Comparison of ENCODE assay signal across 24 mouse cellular contexts in genomic region chr9:91140651-91141050, GRCm38 (mm10).
A peak's percentile ranks its signal among the peaks of the same experiment; 100 is the strongest.
DNase-seq lines count a peak whose midpoint lies in the region; ATAC-seq and TF ChIP-seq lines count a peak whose summit lies in the region.
"Had no signal": no experiment of that assay in that cellular context is flagged by ENCODE, and none has a peak within 500 bp of the region (broad histone marks: within the 10 kb centered on the region; RNA-seq: fewer than 3 reads in every experiment).

No protein-coding gene starts in this region.

- WGBS in cerebellum, adult 2 months = 2% methylated on average over 1 of the region's 1 CpGs
- WGBS in liver, postnatal 0 days (ENCODE audit: insufficient replicate concordance) = 56% methylated on average over 1 of the region's 1 CpGs

- no peak for TF ChIP-seq EP300 in liver, postnatal 0 days (IDR thresholded peaks at IDR 0.05; ENCODE audit: low read depth)

- no peaks in the 10 kb centered on the region for H3K27me3 ChIP-seq in cerebellum, adult 2 months (ENCODE audit: control insufficient read depth, insufficient read depth, low read length)
- H3K27me3 ChIP-seq in liver, postnatal 0 days (ENCODE audit: insufficient read depth, low read length) = no peaks in the 10 kb centered on the region
- H3K27me3 ChIP-seq: embryonic facial prominence, embryonic 13.5 days; forebrain, embryonic 12.5 days; heart, embryonic 15.5 days; kidney, embryonic 15.5 days; limb, embryonic 15.5 days; Patski had no signal

- no peak overlapping the region for H3K4me2 ChIP-seq in liver, postnatal 0 days (ENCODE audit: low read depth, low read length)
- H3K4me2 ChIP-seq: embryonic facial prominence, embryonic 13.5 days; forebrain, embryonic 12.5 days; heart, embryonic 15.5 days; kidney, embryonic 15.5 days; limb, embryonic 15.5 days had no signal

- TF ChIP-seq POLR2A in cerebellum, adult 2 months (IDR thresholded peaks at IDR 0.05; ENCODE audit: borderline replicate concordance, insufficient read depth, low read length) = no peak

- no peak overlapping the region for H3K4me3 ChIP-seq in cerebellum, adult 2 months (replicated peaks; ENCODE audit: insufficient read depth, low read depth, low read length)
- no peak overlapping the region for H3K4me3 ChIP-seq in liver, postnatal 0 days (ENCODE audit: low read depth, low read length)
- H3K4me3 ChIP-seq: embryonic facial prominence, embryonic 13.5 days; erythroblast, embryonic 14.5 days; forebrain, embryonic 12.5 days; heart, embryonic 15.5 days; kidney, embryonic 15.5 days; limb, embryonic 15.5 days had no signal

- intact Hi-C loops in left cerebral cortex, postnatal 4 days (cut with DNase I) = no loop called here
- intact Hi-C loops in left cerebral cortex, postnatal 10 days (cut with DNase I) = no loop called here
- intact Hi-C loops in heart, postnatal 10 days (cut with DNase I) = no loop called here

- peak; percentile 31 for DNase-seq in left cerebral cortex, postnatal 4 days
- no peak for DNase-seq in left cerebral cortex, postnatal 10 days (ENCODE audit: extremely low spot score in 1 of 2, low spot score in 2 of 2)
- peak; percentile 89 for DNase-seq in brain, adult 2 months (ENCODE audit: low read depth, low spot score)
- peak; percentile 64 to 89 for DNase-seq in cerebellum, adult 2 months
- peak; percentile 64 to 74 for DNase-seq in cerebellum, postnatal 25 days
- no peak for DNase-seq in heart, postnatal 10 days
- no peak for DNase-seq in liver, postnatal 0 days
- DNase-seq: embryo, embryonic 11 days; kidney, postnatal 36 days; layer of hippocampus, postnatal 36 days; thymus, adult 2 months; thymus, postnatal 4 days had no signal

- no peaks in the 10 kb centered on the region; the same call in 1 of the 2 replicates for H3K4me1 ChIP-seq in cerebellum, adult 2 months (ENCODE audit: control insufficient read depth, insufficient read depth, low read length)
- no peaks in the 10 kb centered on the region for H3K4me1 ChIP-seq in liver, postnatal 0 days (ENCODE audit: insufficient read depth)
- H3K4me1 ChIP-seq: embryonic facial prominence, embryonic 13.5 days; forebrain, embryonic 12.5 days; heart, embryonic 15.5 days; kidney, embryonic 15.5 days; limb, embryonic 15.5 days had no signal

- TF ChIP-seq CTCF in cerebellum, adult 2 months (IDR thresholded peaks at IDR 0.05; ENCODE audit: borderline replicate concordance, insufficient read depth, low read depth, low read length) = no peak
- no peak for TF ChIP-seq CTCF in liver, postnatal 0 days (IDR thresholded peaks at IDR 0.05; ENCODE audit: low read depth)

- H3K36me3 ChIP-seq in liver, postnatal 0 days (replicated peaks; ENCODE audit: insufficient read depth, low read length) = no peaks in the 10 kb centered on the region
- H3K36me3 ChIP-seq: embryonic facial prominence, embryonic 13.5 days; forebrain, embryonic 12.5 days; heart, embryonic 15.5 days; kidney, embryonic 15.5 days; limb, embryonic 15.5 days had no signal

- H3K9me3 ChIP-seq in liver, postnatal 0 days (ENCODE audit: low read length) = no peaks in the 10 kb centered on the region
- H3K9me3 ChIP-seq: embryonic facial prominence, embryonic 13.5 days; forebrain, embryonic 12.5 days; heart, embryonic 15.5 days; kidney, embryonic 15.5 days; limb, embryonic 15.5 days had no signal

- H3K9ac ChIP-seq in liver, postnatal 0 days (replicated peaks) = no peak overlapping the region
- H3K9ac ChIP-seq: embryonic facial prominence, embryonic 13.5 days; forebrain, embryonic 12.5 days; heart, embryonic 15.5 days; kidney, embryonic 15.5 days; limb, embryonic 15.5 days; liver, embryonic 14.5 days had no signal

- H3K27ac ChIP-seq in cerebellum, adult 2 months (ENCODE audit: insufficient read depth, low read length) = no peak overlapping the region
- H3K27ac ChIP-seq in liver, postnatal 0 days (ENCODE audit: low read depth) = no peak overlapping the region
- H3K27ac ChIP-seq: embryonic facial prominence, embryonic 13.5 days; forebrain, embryonic 12.5 days; heart, embryonic 15.5 days; kidney, embryonic 15.5 days; limb, embryonic 15.5 days; liver, embryonic 14.5 days; macrophage; stomach, postnatal 0 days had no signal

- no peak for ATAC-seq in liver, postnatal 0 days
- ATAC-seq: hindbrain, embryonic 16.5 days; intestine, postnatal 0 days; Patski had no signal

Comparison
In these comparisons a context has a peak if more than half of its experiments do, and no peak if none do; other contexts are left out.
1. DNase-seq: peak in left cerebral cortex, postnatal 4 days (single experiment), brain, adult 2 months (single experiment), cerebellum, adult 2 months (2 of 2) and cerebellum, postnatal 25 days (2 of 2); none in left cerebral cortex, postnatal 10 days (0 of 2), heart, postnatal 10 days (0 of 2) and liver, postnatal 0 days (single experiment).